Mouse (Mus musculus): ENCODE results near the gene Dicer1. TPM values are rescaled to one million over a fixed set of nuclear protein-coding genes. Genes with fewer than 3 reads are reported as not detected.
"Not testable (repeated sequence)": the region's sequence is repeated elsewhere in the genome, so short reads cannot be mapped to it uniquely, and the experiment has no call there.

Gene Dicer1
- polyA plus RNA-seq, 2 experiments from 2014 or later: 10.0 to 14.2 TPM

DNA sequence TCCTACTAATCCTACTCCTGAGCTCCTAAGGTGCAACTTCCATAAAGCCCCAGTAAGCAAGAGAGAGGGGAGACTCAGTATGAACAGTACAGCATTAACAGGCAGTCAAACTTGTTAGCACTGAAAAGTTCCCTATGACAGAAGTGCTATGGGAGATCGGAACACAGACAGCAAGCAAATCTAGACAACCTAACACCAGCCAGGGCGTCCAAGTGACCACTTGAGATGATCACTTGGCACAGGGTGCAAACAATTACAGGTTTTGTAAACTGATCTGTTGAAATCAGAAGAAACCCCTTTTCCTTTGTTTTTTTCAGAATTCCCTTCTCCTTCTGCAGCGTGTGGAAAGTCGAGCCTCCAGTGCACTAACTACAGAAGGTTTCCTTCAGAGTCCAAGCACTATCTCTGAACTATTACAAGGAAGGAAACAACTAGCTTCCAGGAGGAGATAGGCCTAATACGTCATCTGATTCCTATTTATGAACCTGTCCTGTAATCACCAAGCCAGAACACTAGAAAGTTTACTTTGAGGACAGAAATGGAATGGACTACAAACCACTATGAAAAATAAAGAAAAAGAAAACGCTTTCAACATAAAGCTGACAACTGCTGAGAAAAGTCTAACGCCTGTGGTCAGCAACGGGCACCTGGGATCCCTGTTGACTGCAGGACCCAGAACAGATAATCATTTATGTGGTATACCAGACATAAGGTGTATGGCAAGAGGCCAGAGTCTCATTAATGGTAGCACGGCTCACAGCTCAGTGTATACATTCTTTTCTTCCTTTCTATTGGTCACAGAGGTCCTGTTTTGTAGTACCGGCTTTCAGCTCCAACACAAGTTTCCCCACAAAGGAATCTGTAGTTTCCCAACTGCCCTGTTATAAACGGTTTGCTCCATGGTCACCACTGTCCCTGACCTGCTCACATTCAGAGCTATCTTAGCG, 10.6 kb downstream of the Dicer1 start:
- ATAC-seq: no peak

DNA sequence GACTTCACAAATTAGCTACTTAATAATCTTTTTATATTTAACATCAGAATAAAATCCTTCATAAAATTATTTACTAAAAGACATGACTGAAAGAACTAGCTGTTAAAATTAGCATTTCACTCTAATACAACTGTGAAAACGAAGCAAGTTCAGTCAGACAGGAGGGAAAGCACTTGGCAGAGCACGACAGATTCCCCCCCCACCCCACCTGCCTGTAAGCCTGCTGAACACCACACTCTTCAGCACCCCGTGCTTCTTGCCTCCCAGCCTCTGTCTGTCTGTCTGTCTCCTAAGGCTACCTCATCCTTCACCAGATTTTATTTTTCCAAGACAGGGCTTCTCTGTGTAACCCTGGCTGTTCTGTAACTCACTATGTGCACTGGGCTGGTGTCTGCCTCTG, 12.8 kb downstream of the Dicer1 start:
- ATAC-seq: no peak

DNA sequence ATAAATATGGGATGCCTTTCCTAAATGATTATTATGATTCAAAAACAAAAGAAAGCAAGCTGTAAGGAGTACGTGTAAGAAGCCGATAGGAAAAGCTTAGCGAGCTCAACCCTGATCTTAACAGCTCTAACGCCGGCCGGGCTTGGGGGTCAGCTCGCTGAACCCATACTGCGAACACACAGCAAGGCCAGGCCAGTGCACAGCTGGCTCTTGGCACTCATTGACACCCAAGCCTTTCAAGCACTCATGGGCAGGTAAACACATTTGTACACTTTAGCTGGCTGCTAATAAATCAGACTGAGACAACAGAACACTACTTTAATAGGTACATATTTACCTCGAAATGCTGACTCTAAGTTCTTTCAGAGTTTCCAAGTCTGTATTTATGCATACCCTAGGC, 13.3 kb downstream of the Dicer1 start:
- no peak for ATAC-seq

DNA sequence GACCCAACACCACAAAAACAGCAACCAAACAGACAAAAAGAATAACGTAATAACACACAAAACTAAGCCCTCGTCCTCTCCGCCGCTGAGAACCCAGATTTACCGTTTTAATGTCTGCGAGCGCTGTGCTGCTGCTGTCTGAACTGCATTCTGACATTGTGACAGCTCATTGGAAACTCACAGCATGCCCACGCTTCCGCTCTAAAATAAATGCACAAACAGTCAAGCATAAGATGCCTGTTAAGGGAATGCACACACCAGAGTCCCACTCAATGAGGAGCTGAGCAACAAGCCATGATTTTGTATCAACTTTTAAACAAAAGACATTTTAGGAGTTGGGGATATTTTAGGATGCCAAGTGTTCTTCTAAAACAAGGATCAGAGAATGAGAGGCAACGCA, 14.1 kb downstream of the Dicer1 start:
- no peak for ATAC-seq

DNA sequence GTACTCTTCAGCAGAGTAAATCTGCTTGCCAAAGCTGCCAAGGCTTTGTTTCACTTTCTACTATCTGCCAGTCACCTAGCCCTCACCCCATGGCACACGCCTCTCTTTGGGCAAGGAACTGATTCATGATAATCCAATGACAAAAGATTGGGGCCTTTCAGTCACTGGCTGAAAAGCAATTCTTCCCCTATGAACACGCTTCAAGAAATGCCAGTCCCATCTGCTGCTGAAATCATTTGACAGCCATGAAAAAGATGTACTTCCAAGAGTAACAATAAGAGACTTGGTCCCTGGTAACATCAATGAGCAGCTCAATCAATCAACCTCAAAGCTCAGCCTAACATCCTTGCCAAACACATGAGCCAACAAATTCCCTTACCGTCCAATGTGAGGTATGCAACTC, 15.8 kb downstream of the Dicer1 start:
- no peak for ATAC-seq

DNA sequence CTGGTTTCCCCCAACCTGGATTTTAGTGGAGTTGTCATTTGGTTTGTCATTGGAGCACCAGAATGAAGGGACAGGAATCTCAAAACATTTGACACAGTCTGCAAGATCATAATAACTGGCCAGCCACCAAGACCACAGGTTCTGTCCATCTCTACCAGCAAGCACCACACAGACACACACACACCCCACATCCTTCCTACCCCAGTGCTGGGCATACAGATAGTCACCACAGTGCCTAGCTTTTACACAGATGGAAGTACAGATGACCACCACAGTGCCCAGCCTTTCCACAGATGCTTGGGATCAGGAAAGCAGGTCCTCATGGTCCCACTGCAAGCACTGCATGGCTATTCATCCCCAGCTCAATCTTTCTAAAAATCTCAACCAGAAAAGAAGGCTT, 18.6 kb downstream of the Dicer1 start:
- ATAC-seq: no peak

DNA sequence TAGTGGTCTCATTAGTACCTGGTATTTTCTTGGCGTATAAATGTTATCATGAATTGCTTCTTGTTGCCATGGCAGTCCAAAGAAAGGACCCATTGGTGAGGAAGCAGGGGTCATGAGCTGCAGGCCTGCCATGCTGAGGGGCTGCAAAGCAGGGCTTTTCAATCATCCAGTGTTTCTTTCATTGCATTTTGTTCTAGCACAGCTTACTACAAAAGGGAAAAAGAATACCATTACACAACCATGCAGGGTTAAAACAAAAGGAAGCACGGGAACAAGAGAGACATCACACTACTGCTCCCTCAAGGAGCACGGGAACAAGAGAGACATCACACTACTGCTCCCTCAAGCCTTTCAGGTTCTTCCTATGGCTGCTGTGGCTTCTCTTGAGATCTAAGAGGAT, 20.0 kb downstream of the Dicer1 start:
- no peak for ATAC-seq

DNA sequence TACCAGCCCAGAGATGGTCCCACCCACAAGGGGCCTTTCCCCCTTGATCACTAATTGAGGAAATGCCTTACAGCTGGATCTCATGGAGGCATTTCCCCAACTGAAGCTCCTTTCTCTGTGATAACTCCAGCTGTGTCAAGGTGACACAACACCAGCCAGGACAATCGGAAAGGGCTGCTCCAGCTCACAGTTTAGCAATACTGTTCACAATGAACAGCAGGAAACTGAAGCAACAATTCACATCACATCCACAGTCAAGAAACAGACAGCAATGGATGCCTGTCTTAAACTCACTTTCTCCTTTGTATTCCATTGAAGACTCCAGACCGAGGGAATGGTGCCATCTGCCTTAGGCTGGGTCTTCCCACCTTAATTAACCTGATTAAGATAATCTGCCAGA, 25.3 kb downstream of the Dicer1 start:
- ATAC-seq: not testable (repeated sequence)

DNA sequence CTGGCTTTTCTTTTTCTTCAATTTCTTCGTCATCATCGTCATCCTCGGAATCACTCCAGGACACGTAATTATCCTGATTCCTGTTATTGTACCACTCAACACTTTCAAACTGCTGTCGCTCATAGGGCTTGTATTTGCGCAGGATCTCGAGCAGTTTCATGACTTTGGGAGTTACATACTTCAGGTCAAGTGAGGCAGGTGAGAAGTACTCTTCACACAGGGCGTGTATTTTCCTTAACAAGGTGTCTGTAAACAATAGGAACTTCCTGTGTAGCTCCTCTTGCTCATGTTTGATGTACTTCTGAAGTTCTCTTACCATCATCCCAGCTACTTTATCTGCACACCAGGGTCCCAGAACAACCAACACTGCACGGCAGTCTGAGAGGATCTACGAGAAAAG, 29.7 kb downstream of the Dicer1 start:
- no peak for ATAC-seq

DNA sequence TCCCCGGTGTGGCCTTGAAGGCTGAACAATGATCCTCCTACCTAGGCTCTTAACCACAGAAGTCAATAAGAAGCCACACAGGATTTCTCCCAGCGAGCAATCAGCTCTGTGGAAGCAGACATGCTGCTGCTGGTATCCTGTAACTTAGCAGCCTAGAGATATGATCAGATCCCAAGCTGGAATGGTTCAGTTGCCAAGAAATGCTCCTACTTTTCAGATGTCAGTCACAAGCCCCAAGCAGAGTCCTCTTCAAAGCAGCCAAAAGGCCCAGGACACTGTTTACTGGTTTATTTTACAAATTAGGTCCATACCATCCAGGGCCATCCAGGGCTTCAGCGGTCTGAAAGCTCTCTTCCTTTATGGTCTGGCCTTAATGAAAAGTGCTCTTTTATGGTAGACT, 30.7 kb downstream of the Dicer1 start:
- ATAC-seq: no peak

DNA sequence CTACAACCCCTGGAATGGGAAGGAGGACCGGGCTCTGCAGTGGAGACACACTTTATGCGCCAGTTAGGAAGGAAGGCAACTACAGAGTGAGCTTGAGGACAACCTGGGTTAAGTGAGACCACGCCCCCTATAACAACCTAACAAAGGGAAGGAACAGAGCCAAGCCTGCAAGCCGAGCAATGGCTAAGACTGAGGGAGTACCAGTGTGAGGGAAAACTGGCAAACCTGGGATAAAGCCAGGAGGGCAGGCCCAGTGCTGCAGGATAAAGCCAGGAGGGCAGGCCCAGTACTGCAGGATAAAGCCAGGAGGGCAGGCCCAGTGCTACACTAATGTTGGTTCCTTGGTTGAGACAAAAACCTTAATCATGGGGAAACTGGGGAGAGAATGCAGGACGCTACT, 32.8 kb downstream of the Dicer1 start:
- no peak for ATAC-seq

DNA sequence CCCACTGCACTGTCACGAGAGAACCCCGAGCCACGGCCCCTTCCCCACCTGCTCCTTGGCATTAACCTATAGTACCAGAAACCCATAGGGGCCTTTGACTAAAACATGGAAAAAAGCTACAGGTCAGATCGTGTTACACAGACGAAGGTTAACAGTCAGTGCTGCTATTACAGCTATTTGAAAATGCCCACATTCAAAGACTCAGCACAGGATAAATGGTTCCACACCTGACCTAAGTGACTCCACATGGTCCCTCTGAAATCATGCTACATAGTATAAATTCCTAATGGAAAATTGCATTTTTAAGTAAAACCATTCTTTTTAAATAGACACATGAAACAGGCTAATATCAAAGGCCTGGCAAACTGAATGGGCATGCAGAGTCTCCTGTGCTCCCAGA, 35.3 kb downstream of the Dicer1 start:
- no peak for ATAC-seq

DNA sequence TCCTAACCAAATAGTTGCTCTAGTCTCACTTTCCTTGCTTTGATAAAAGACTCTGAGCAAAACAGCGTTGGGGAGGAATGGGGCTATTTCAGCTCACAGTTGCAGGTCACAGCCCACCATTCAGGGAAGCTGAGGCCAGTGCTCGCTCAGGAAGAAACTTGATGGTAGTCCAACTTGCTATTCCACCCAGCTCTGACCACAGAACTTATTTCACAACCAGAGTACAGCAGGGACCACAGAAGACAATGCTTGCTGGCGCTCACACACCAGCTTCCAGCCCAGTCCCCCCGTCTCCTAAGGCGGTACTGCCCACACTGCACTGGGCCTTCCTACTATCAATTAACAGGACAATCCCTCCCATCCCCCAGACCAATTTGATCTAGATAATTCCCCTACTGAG, 36.3 kb downstream of the Dicer1 start:
- ATAC-seq: no peak

DNA sequence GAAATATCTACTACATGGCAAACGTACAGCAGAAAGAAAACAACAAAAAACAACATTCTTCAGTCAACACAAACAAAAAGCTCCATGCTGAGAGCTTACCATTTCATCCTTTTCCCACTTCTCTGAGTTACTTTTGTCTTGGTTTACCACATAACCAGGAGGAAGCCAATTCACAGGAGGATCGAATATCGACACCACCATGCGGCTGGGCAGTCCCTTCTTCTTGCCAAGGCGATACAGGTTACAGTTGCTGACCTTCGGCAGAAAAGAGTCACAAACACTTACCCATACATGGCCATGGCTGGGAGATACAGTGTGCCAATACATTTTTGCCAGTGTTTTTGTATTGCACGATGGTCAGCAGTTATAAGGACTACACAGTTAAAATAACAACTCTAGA, 51.5 kb downstream of the Dicer1 start:
- ATAC-seq: no peak

DNA sequence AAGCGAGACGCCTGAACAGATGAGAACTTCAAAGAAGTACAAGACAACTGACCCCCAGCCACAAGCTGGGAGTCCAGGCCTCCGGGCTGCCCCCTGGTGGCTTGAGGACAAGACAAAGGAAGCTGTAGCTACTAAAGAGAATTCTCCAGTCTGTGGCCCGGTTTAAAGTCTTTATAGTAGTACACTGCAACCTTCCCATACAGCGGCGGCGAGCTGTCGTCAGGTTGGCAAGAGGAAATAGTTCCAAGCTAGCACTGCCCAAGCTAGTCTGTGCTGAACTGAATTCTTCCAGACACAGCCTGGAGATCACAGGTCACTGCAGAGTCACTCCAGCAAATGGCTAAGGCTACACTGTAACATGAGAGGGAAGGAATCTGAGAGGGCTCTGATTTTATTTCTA, 52.0 kb downstream of the Dicer1 start:
- ATAC-seq: no peak

DNA sequence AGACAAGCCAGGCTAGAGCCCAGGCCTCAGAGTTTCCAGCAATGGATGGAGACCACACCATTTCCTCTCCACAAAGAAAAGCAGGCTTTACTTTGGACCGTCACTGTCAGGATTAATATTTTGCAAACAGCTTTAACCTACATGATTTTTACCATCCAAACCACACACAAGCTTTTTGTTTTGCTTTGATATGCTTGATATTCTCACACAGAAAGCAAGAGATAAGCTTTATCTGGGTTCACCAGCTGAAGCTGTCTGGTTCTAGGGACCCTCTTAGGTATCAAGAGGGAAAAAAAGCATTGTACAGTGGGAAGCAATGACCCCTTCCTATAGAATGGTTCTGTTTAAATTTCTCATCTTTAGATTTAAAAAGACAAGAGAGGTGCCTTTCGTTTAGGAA, 56.2 kb downstream of the Dicer1 start:
- no peak for ATAC-seq

DNA sequence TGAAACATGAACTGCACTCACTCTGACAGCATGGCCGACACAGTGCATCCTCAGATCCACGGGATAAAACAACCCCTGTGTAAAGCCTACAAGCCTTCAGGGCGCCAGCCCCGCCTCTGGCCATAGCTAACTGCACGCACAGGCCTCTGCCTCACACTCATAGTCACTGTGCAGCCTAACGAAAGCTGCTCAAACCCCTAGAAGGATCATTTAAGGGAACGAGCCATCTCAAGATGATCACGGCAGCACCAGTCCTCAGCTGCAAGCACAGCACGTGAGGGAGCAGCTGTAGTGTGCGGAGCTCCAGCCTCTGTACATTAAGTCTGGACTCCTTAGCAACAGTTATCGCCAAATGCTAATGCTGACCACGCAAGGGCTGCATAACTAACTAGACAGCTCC, 58.9 kb downstream of the Dicer1 start:
- ATAC-seq: no peak

DNA sequence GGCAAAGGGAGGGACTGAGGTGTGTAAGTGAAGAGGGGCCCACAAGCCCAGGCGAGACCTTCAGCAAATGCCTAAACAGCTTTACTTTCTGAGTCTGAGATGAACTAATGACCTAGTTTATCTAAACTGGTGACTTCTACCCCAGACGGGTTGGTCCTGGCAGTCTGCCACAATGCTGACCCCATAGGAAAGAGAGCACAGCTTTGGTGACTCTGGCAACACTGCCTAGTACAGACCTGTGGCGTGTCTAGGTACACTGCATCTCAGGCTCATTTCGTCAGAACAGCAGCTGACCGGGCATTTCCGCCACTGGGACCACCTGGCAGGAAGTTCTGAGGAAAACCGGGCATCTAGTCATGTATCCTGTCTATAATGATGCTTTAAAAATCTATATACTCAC, 61.3 kb downstream of the Dicer1 start:
- no peak for ATAC-seq

DNA sequence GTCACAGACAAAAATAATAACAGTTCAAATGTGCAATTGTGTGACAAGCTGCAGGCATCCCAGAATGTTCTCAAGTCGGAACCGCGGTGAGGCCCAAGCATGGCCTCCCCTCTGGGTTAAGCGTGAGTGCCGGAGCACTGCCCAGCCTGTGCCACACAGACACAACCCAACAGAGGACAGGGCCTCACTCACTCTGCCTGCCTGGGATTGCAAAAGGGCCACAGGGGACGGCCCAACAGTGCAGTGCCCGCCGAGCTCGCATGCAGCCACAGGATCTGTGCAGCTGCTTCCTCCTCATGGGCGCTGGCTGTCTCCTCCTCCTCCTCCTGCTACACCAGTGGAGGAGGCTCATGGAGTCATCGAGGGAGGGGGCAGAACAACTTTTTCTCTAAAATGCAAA, 62.9 kb downstream of the Dicer1 start:
- ATAC-seq: no peak

DNA sequence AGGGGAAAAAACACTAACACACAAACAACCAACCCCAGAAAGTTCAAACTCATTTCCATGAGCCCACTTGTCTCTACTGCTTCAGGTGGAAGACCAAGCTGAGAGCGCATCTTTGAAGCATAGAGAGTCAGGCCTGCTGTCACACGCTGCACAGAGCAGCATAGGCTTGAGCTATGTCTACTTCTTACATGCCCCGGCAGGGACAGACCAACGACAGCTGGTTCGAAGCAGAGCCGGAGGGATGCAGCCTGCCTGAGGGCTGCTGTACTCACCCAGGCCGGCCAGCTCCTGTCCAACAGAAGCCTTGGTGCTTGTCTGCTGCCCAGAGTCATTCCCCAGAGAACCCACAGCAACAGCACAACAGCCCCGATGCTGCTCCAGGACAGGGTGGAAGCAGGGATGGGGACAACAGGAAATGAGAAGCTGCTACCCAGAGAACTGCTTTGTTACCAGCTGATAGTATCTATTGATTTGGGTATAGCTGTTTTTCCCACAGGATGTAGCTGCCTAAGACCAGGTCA, 67.3 kb downstream of the Dicer1 start:
- no peak for ATAC-seq

DNA sequence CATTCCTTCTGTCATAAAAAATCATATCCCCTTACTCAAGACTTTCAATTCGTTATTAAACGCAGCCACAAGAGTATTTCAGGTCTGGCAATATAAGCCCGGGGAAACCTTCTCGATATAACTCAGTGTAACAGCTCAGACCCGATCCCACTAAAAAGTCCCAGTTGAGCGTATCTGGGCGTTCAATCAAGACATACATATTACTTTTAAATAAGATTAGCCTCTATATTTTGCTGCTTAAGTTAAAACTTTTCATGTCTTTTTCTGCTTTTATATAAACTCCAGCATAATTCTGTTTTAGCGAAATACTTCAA, 72.0 kb downstream of the Dicer1 start:
- no peak for ATAC-seq

DNA sequence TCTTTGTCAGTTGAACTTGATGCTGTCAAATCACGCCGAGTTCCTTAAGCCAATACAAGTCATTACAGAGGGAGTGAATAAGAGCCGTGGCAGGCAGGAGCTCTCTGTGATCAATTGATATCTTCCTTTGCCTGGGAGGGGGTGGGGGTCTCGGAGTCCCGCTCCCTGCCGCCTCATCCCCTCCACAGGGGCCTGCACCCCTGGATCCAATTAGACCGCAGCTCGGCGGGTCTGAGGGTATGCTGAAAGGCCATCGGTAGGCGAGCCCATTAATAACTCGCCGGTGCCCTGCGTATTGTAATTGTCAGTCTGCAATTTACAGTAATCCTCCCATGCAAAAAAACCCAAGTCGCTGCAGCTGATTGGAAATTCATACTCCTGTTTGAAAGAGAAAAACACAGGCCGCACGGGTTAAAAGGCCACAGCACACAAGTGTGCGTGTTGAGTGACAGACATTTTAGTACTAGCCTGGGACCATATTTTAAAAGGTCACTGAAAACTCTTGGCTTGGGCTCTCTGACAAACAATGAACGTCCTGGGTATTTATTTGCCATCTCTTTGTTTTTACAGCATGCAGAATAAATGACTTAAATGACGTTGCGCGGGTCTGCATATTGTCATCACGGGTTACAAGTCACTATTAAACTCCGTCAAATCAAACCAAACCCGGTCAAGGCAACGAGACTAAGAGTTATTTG, 72.5 kb downstream of the Dicer1 start:
- no peak for ATAC-seq

DNA sequence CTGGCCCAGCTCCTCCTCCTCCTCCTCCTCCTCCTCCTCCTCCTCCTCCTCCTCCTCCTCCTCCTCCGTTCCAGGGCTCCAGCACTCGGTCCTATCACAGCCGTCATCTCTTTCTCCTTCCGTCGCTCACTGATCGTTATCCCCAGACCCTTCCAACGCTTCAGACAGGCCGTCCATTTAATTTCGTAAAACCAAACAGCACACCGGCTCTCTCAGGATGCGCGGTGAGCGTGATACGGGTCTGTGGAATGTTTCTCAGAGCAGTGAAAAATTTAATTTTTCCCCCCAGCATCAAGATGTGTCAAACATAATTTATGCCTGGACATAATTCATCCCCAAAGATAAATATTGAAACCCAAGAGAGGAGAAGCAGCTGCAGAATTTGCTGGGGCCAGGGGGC, 73.3 kb downstream of the Dicer1 start:
- ATAC-seq: no peak

DNA sequence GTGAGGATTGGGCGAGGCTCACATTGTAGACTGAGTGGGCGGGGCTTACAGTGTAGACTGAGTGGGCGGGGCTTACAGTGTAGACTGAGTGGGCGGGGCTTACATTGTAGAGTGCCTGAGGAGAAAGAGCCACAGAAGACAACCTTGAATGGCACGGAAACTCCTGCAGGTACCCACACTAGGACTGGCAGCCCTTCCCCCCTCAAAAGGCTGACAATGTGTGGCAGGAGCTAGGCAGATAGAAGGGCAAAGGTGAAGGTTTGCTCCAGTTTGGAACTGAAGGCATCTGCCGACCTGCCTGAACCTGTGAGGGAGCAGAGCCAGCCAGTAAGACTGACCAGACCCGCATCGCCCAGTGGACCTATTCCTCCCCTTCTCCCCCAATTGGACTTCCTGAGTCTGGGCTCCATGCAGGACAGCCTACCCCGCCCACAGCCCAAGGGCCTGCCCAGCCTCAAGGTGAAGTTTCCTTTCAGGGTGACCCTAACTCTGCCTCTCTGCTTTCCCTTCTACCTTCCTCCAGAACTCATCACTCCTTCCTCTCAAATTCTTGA, 74.3 kb downstream of the Dicer1 start:
- ATAC-seq: no peak
